ENCODE assay signal across 10 mouse cellular contexts in genomic region chr14:79124643-79125042, GRCm38 (mm10).
A peak's percentile ranks its signal among the peaks of the same experiment; 100 is the strongest.
DNase-seq lines count a peak whose midpoint lies in the region; ATAC-seq and TF ChIP-seq lines count a peak whose summit lies in the region.
"Had no signal": no experiment of that assay in that cellular context is flagged by ENCODE, and none has a peak within 500 bp of the region (broad histone marks: within the 10 kb centered on the region; RNA-seq: fewer than 3 reads in every experiment).

No protein-coding gene starts in this region.

- no peak overlapping the region for H3K4me2 ChIP-seq in liver, embryonic 14.5 days (ENCODE audit: low read depth)
- H3K4me2 ChIP-seq in liver, embryonic 12.5 days: no peak overlapping the region
- no peak overlapping the region for H3K4me2 ChIP-seq in midbrain, embryonic 15.5 days

- no peak overlapping the region for H3K4me3 ChIP-seq in liver, embryonic 14.5 days (ENCODE audit: insufficient read depth in 1 of 2, low read depth in 2 of 2, low read length in 2 of 2)
- H3K4me3 ChIP-seq in liver, embryonic 12.5 days: no peak overlapping the region
- H3K4me3 ChIP-seq in midbrain, embryonic 15.5 days: no peak overlapping the region
- H3K4me3 ChIP-seq: erythroblast, embryonic 14.5 days had no signal

- peak in 1 of 3 experiments; percentile 23 for DNase-seq in liver, embryonic 14.5 days (ENCODE audit: low read depth in 3 of 3, low spot score in 3 of 3)
- DNase-seq in NIH3T3 (ENCODE audit: low read depth): peak; percentile 82
- peak; percentile 70 for DNase-seq in cerebellum, adult 9-10 months
- DNase-seq in heart, postnatal 10 days: peak; percentile 72 to 76
- DNase-seq in layer of hippocampus, postnatal 36 days: peak; percentile 35 to 43
- no peak for DNase-seq in ovary, postnatal 36 days (ENCODE audit: low spot score)

- no peaks in the 10 kb centered on the region for H3K36me3 ChIP-seq in liver, embryonic 14.5 days (replicated peaks; ENCODE audit: control insufficient read depth, insufficient read depth, low read depth)
- H3K36me3 ChIP-seq in liver, embryonic 12.5 days: no peaks in the 10 kb centered on the region
- no peaks in the 10 kb centered on the region for H3K36me3 ChIP-seq in midbrain, embryonic 15.5 days (replicated peaks)

- H3K9me3 ChIP-seq in liver, embryonic 14.5 days (ENCODE audit: control insufficient read depth, low read length): no peaks in the 10 kb centered on the region
- H3K9me3 ChIP-seq in liver, embryonic 12.5 days (replicated peaks): no peaks in the 10 kb centered on the region
- H3K9me3 ChIP-seq in midbrain, embryonic 15.5 days: no peaks in the 10 kb centered on the region

- WGBS in liver, embryonic 14.5 days (ENCODE audit: insufficient replicate concordance): 51% methylated on average over 5 of the region's 5 CpGs
- 47% methylated on average over 5 of the region's 5 CpGs for WGBS in liver, embryonic 12.5 days (ENCODE audit: insufficient replicate concordance)
- WGBS in midbrain, embryonic 15.5 days: 37% methylated on average over 5 of the region's 5 CpGs

- TF ChIP-seq CTCF in liver, embryonic 14.5 days (IDR thresholded peaks at IDR 0.05; ENCODE audit: low read depth): peak; percentile 60

- intact Hi-C loops in heart, postnatal 10 days (cut with DNase I): loop anchor here (1.0 to 5.0 kb wide), 5 partner anchors 58 to 343 kb away; no protein-coding TSS in a partner anchor

- no peaks in the 10 kb centered on the region for H3K4me1 ChIP-seq in liver, embryonic 14.5 days (replicated peaks; ENCODE audit: control insufficient read depth in 2 of 2, insufficient read depth in 2 of 2, low read length in 1 of 2)
- no peaks in the 10 kb centered on the region for H3K4me1 ChIP-seq in liver, embryonic 12.5 days
- H3K4me1 ChIP-seq in midbrain, embryonic 15.5 days: no peaks in the 10 kb centered on the region

- no peak overlapping the region for H3K27ac ChIP-seq in liver, embryonic 14.5 days
- no peak overlapping the region for H3K27ac ChIP-seq in liver, embryonic 12.5 days
- no peak overlapping the region for H3K27ac ChIP-seq in midbrain, embryonic 15.5 days
- H3K27ac ChIP-seq: macrophage had no signal

- no peak overlapping the region for H3K9ac ChIP-seq in liver, embryonic 14.5 days (replicated peaks)
- H3K9ac ChIP-seq in liver, embryonic 12.5 days: no peak overlapping the region
- no peak overlapping the region for H3K9ac ChIP-seq in midbrain, embryonic 15.5 days

- ATAC-seq in liver, embryonic 14.5 days (ENCODE audit: insufficient read depth): no peak
- no peak for ATAC-seq in liver, embryonic 12.5 days
- ATAC-seq in midbrain, embryonic 15.5 days (replicated peaks): peak; percentile 84

- no peak for TF ChIP-seq EP300 in liver, embryonic 14.5 days (IDR thresholded peaks at IDR 0.05; ENCODE audit: low read depth)

- H3K27me3 ChIP-seq in liver, embryonic 14.5 days (ENCODE audit: control insufficient read depth, insufficient read depth, low read length): no peaks in the 10 kb centered on the region
- no peaks in the 10 kb centered on the region for H3K27me3 ChIP-seq in liver, embryonic 12.5 days (replicated peaks)
- H3K27me3 ChIP-seq in midbrain, embryonic 15.5 days (replicated peaks): no peaks in the 10 kb centered on the region
